Mouse (Mus musculus) cerebellum, adult (tissue): Measurements from ENCODE around the gene Cetn4.

Experiments used
- ATAC-seq: cut with Nextera tagmentation; 2 replicates; pipeline ENCODE4 v1.9.2; 2017; ENCODE audit warnings: mild to moderate bottlenecking, moderate library complexity, mixed read lengths; ENCODE audit not compliant: insufficient number of reproducible peaks, low FRiP score, low TSS enrichment

Cetn4 gene

GRCm38 (mm10) chr3:37312370-37312941, at the start of gene Cetn4, which contains the start of gene Bbs12:
Gene Cetn4, minus strand, starts transcription at chr3:37312708.
Gene Bbs12, plus strand, starts transcription at chr3:37312554.
- peak; percentile 99 for ATAC-seq

GRCm38 (mm10) chr3:37360729-37361128, 48.2 kb upstream of the Cetn4 start:
- ATAC-seq = no peak

- no peak for ATAC-seq
Observed at GRCm38 (mm10) chr3:37354737-37355136, 42.2 kb upstream of the Cetn4 start.

GRCm38 (mm10) chr3:37353951-37354481, 41.5 kb upstream of the Cetn4 start:
- ATAC-seq = no peak

GRCm38 (mm10) chr3:37350386-37350785, 37.9 kb upstream of the Cetn4 start:
- ATAC-seq = no peak

DNA sequence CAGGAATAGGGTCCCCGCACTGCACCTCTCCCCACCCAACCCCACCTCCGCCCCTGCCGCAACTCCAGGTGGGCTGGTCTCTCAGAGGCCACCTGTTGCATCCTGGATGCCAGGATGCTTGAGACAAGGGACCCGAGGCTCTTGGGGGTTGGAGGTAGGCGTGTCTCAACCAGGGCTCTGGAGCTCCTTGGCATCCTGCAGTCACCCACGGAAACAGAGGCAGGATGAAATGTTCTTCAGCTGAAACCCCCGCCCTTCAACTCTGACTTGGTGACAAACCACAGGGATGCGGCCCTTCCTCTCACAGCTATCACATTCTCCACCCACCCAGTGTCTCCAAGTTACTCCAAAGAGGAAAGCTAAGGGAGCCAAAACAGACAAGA, 36.6 kb upstream of the Cetn4 start:
- ATAC-seq = no peak

DNA sequence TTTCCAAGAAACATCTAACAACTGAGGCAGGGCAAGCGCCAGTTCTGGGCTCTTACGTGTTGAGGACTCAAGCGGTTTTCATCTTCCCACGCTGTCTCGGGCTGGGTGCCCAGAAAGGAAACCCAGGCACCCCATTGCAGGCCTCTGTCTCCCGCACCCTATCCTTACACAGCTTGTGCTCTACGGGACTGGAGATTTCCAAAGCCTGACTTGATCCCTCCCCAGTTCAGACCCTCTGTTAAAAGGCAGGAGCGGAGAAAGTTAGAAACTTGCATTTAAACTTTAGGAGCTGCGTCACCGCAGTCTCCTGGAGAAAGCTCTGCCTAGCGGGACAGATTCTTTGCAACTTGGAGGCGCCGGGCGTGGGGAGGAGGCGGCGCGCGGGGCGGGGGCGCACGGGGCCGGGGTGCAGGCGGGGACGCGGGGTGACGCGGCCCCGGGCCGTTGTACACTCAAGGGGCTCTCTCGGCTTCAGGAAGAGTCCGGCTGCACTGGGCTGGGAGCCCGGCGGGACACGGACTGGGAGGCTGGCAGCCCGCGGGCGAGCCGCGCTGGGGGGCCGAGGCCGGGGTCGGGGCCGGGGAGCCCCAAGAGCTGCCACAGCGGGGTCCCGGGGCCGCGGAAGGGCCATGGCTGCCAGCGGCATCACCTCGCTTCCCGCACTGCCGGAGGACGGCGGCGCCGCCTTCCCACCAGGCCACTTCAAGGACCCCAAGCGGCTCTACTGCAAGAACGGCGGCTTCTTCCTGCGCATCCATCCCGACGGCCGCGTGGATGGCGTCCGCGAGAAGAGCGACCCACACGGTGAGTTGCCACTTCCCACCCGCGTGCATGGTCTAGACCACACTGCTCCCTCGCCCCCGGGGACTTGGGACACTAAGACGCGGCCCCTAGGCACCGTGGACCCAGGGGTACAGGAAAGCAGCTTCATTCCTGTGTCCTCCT, 36.0 kb upstream of the Cetn4 start, which contains the start of gene Fgf2:
Gene Fgf2, plus strand, starts transcription at position 126 of the 945 bp plus-strand sequence.
- ATAC-seq = no peak

- ATAC-seq = no peak
Observed at GRCm38 (mm10) chr3:37347671-37348070, 35.2 kb upstream of the Cetn4 start.

- no peak for ATAC-seq
Observed at GRCm38 (mm10) chr3:37342811-37343210, 30.3 kb upstream of the Cetn4 start.

DNA sequence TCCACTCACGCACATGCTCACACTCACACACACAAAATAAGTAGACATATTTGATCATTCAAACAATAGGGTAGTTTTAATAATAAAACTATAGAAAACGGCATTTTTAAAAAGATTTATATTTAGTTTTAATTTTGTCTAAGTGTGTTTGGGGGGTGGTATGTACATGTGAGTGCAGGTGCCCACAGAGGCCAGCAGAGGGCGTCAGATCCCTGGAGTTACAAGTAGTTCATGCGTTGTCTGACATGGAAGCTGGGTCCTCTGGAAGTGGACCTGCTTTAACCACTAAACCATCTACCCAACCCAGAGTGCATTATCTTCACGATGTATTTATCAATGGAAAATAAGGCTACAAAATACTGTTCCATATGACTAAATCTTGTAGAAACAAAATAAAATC, 28.6 kb upstream of the Cetn4 start:
- no peak for ATAC-seq

- ATAC-seq = no peak
Observed at GRCm38 (mm10) chr3:37334053-37334452, 21.5 kb upstream of the Cetn4 start.

DNA sequence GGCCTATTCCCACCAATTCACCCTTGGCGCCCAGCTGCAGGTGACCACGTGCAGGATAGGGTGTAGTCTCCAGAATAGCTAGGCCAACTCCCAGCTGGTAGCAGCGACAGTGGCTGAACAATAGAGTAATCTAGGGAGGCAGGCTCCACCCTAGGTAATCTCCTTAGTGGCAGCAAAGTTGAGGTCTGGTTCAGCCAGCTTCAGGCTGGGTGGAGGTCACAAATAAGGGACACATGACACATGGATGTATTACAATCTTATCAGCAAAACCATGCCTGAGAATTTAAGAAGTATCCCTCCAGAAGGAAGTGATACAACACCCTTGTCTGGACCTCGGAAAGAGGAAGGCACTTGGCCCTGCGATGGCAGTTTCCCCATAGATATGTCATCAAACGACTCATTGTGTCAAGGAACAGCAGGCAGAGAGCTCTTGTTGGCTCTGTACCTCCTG, 19.5 kb upstream of the Cetn4 start:
- ATAC-seq = no peak

- ATAC-seq = no peak
Observed at GRCm38 (mm10) chr3:37329963-37330362, 17.5 kb upstream of the Cetn4 start.

DNA sequence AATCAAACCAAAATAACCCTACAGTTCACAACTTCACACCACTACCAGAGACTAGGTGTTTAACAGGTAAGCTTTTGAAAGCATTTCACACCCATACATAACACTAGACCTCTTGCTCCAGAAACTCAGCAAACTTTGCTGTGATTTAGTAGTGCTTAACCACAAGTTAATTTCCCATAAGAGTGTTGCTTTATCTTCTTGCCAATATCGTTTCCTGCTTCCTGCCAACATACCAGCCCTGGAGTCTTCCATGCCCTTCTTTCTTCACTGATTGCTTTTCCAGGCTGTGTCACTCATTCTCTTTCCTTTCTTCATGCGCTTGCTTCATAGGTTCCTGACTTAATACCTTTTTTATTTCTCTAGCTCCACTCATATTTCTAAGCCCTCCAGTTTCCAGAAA, 16.0 kb upstream of the Cetn4 start:
- ATAC-seq = no peak

DNA sequence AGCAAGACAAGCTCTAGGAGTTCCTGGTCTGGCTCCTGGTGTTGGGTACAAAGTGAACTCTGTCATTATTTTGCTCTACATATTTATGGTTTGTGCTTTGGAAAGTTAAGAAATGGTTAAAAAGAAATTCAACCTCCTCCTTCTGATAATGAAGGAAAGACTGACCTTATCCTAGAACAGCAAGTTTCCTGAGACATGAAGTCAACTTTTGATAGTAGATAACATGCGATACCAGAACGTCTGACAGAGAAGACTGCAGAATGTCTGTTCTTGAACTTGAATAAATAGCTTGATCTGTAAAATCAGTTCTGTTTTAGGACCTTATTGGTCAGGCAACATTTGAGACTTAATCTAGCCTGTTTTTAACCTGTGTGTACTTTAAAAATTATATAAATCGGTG, 14.1 kb upstream of the Cetn4 start:
- ATAC-seq = no peak

GRCm38 (mm10) chr3:37325317-37326112, 13.0 kb upstream of the Cetn4 start:
- ATAC-seq = no peak

DNA sequence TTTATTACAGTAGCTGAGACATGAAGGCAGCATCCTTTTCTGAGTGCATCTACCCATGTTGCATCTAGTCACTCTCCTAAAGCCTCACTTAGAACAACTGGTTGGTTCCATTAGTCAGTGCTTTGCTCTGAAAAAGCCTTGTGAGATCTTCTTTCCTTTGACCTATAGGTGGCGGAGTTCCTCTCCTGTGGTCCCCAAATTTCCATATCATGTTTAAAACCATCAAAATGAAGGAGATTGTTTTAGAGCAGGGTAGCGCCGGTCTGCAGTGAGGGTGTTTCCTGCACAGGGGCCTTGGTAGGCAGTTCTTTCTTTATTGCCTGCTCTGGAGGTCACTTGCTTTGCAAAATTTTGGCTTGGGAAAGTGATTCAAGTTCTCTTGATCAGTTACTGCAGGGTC, 11.8 kb upstream of the Cetn4 start:
- ATAC-seq = peak; percentile 46; the same call in 1 of the 2 replicates

DNA sequence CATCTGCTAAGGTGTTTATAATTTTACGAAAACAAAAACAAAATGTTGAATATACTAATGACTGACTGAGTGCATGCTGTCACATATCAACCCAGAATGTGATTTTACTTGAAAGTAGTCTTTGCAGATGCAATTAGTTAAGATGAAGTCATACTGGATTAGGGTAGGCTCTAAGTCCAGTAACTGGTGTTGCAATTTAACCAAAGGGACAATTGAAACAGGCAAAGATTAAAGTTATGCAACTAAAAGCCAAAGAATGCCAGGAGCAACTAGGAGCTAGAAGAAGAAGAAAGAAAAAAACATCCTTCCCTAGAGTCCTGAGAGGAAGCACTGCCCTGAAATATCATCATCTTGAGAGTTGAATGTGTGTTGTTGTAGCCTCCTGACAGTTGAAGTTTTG, 3.7 kb upstream of the Cetn4 start:
- no peak for ATAC-seq

GRCm38 (mm10) chr3:37313371-37313770, 863 bp upstream of the Cetn4 start:
- ATAC-seq = no peak

DNA sequence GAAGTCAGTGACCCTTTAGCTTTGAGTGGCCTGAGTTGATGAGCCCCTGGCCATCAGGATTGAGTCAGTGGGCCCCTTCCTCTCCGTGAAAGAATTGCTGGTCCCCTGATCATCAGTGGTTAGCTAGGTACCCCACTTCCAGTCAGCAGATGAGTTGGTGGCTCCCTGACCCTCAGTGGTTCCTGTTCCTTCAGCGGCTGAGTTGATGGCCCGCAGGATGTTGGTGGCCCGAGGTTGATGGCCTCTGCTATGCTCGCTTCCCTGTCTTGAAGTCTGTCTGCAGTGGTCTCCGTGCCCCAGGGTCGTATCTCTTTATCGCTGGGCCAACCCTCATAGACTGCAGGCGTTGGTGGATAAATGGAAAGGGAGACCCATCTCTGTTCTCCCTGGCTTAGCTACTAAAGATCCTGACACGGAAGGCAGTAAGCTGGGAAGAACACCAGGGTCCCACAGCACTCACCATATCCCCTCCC, 575 bp downstream of the Cetn4 start:
- ATAC-seq = no peak; the same call in 1 of the 2 replicates
